Mouse (Mus musculus) spleen, adult 2 months (tissue): ENCODE measurements around the gene Crybb3.

Experiments
- CTCF ChIP-seq: fragments of 200-500 bp; IDR thresholded peaks from 2 replicates; pipeline ENCODE4 v1.5.1; 2011; ENCODE audit warnings: mild to moderate bottlenecking, inconsistent platforms; ENCODE audit not compliant: insufficient read depth, insufficient read length, insufficient replicate concordance; ENCODE audit errors: extremely low read depth
- POLR2A ChIP-seq: fragments of 200-500 bp; IDR thresholded peaks from 2 replicates; pipeline ENCODE4 v1.6.1; 2011; ENCODE audit warnings: low read depth, low read length, inconsistent platforms

GRCm38 (mm10) chr5:113111336-113111735 is 30.0 kb upstream of the Crybb3 start:
- no peak for TF ChIP-seq POLR2A
- TF ChIP-seq CTCF = no peak
